Mouse (Mus musculus) CH12.LX (cell line): ENCODE measurements around the gene Ptprm. TPM values are rescaled to one million over a fixed set of nuclear protein-coding genes. Genes with fewer than 3 reads are reported as not detected.
A peak's percentile ranks its signal among the peaks of the same experiment; 100 is the strongest.

Source experiments
- DNase-seq: peaks from one replicate; pipeline ENCODE4 v3.0.0-alpha.2; 2013; ENCODE audit errors: extremely low read depth
- H3K27ac ChIP-seq: 2 replicates; pipeline ENCODE4 v1.5.1; 2012; ENCODE audit warnings: low read depth, mild to moderate bottlenecking, control low read depth, moderate library complexity; ENCODE audit not compliant: insufficient read depth
- H3K27me3 ChIP-seq: replicated peaks from 2 replicates; pipeline ENCODE3; 2012; ENCODE audit warnings: inconsistent platforms
- H3K36me3 ChIP-seq, 2 experiments: replicated peaks in 1 of 2; 2 replicates each; pipeline versions ENCODE3 to v1.6.1; 2012; ENCODE audit warnings: inconsistent platforms in 1 of 2, low read length in 1 of 2, mild to moderate bottlenecking in 1 of 2, mixed read lengths in 1 of 2, moderate library complexity in 1 of 2; ENCODE audit not compliant: control insufficient read depth in 1 of 2, insufficient read depth in 1 of 2
- H3K4me1 ChIP-seq, 2 experiments: 2 replicates each; pipeline ENCODE4 v1.6.1; 2012; ENCODE audit warnings: inconsistent platforms in 1 of 2, moderate library complexity in 1 of 2; ENCODE audit not compliant: insufficient read depth in 2 of 2, control insufficient read depth in 1 of 2
- H3K4me2 ChIP-seq: 2 replicates; pipeline ENCODE4 v1.6.1; 2012; ENCODE audit warnings: low read depth, mild to moderate bottlenecking, control low read depth; ENCODE audit not compliant: poor library complexity, insufficient read depth, severe bottlenecking
- H3K4me3 ChIP-seq, 3 experiments: fragments of 150-350 bp in 1 of 3; sonication (generic) in 1 of 3; replicated peaks in 1 of 3; 2 replicates each; pipeline versions ENCODE3 to v1.5.1; 2011 to 2012; ENCODE audit warnings: low read depth in 2 of 3, low read length in 2 of 3, mild to moderate bottlenecking in 2 of 3, moderate library complexity in 2 of 3, control low read depth in 1 of 3, improper control_type of control experiment in 1 of 3, inconsistent platforms in 1 of 3, mixed read lengths in 1 of 3; ENCODE audit not compliant: poor library complexity in 1 of 3
- H3K79me2 ChIP-seq: replicated peaks from 2 replicates; pipeline ENCODE4 v1.6.1; 2012; ENCODE audit warnings: mild to moderate bottlenecking, moderate library complexity; ENCODE audit not compliant: control insufficient read depth, poor library complexity, insufficient read depth, severe bottlenecking; ENCODE audit errors: extremely low read depth
- H3K9ac ChIP-seq: 2 replicates; pipeline ENCODE4 v1.6.1; 2012; ENCODE audit warnings: low read depth, mild to moderate bottlenecking, control low read depth, moderate library complexity; ENCODE audit not compliant: insufficient read depth
- H3K9me3 ChIP-seq: replicated peaks from 2 replicates; pipeline ENCODE3; 2012; ENCODE audit warnings: low read length, inconsistent platforms, mixed read lengths
- CHD1 ChIP-seq: IDR thresholded peaks from 2 replicates; pipeline ENCODE4 v1.6.1; 2012; ENCODE audit warnings: low read depth, low read length, improper control_type of control experiment, inconsistent platforms
- ELF1 ChIP-seq: IDR thresholded peaks from 2 replicates; pipeline ENCODE4 v1.6.1; 2014; ENCODE audit warnings: low read depth, mild to moderate bottlenecking, inconsistent platforms, low read length, improper control_type of control experiment
- ETS1 ChIP-seq: conservative IDR thresholded peaks from 2 replicates; pipeline ENCODE4 v1.6.1; 2012; ENCODE audit warnings: low read depth, mild to moderate bottlenecking, inconsistent platforms, low read length, improper control_type of control experiment, moderate library complexity
- GABPA ChIP-seq: IDR thresholded peaks from 2 replicates; pipeline ENCODE4 v1.6.1; 2012; ENCODE audit warnings: low read depth, low read length, improper control_type of control experiment, inconsistent platforms; ENCODE audit not compliant: insufficient replicate concordance
- KAT2A ChIP-seq: IDR thresholded peaks from 2 replicates; pipeline ENCODE4 v1.6.1; 2012; ENCODE audit warnings: low read length, improper control_type of control experiment, inconsistent platforms; ENCODE audit not compliant: insufficient replicate concordance
- MAZ ChIP-seq: IDR thresholded peaks from 2 replicates; pipeline ENCODE4 v1.6.1; 2012; ENCODE audit warnings: low read depth, mild to moderate bottlenecking, inconsistent platforms, low read length, improper control_type of control experiment, moderate library complexity
- MEF2A ChIP-seq: IDR thresholded peaks from 2 replicates; pipeline ENCODE4 v1.6.1; 2014; ENCODE audit warnings: low read depth, mild to moderate bottlenecking, inconsistent platforms, low read length, improper control_type of control experiment, borderline replicate concordance
- MXI1 ChIP-seq: IDR thresholded peaks from 2 replicates; pipeline ENCODE4 v1.6.1; 2011; ENCODE audit warnings: mild to moderate bottlenecking, low read depth, low read length, improper control_type of control experiment
- POLR2AphosphoS2 ChIP-seq: IDR thresholded peaks from 2 replicates; pipeline ENCODE4 v1.6.1; 2011; ENCODE audit warnings: low read depth, low read length, improper control_type of control experiment
- RAD21 ChIP-seq: IDR thresholded peaks from 2 replicates; pipeline ENCODE4 v1.6.1; 2011; ENCODE audit warnings: low read depth, mild to moderate bottlenecking, low read length, improper control_type of control experiment, moderate library complexity
- SIN3A ChIP-seq: IDR thresholded peaks from 2 replicates; pipeline ENCODE4 v1.6.1; 2012; ENCODE audit warnings: low read length, improper control_type of control experiment, inconsistent platforms
- UBTF ChIP-seq: IDR thresholded peaks from 2 replicates; pipeline ENCODE4 v1.6.1; 2012; ENCODE audit warnings: low read depth, mild to moderate bottlenecking, inconsistent platforms, low read length, improper control_type of control experiment, moderate library complexity
- USF2 ChIP-seq: conservative IDR thresholded peaks from 2 replicates; pipeline ENCODE4 v1.6.1; 2011; ENCODE audit warnings: low read depth, low read length, improper control_type of control experiment
- ZC3H11A ChIP-seq: IDR thresholded peaks from 2 replicates; pipeline ENCODE4 v1.6.1; 2012; ENCODE audit warnings: low read depth, mild to moderate bottlenecking, inconsistent platforms, low read length, improper control_type of control experiment
- ZMIZ1 ChIP-seq: IDR thresholded peaks from 2 replicates; pipeline ENCODE4 v1.6.1; 2012; ENCODE audit warnings: low read depth, mild to moderate bottlenecking, inconsistent platforms, low read length, improper control_type of control experiment
- ZNF384 ChIP-seq: IDR thresholded peaks from 2 replicates; pipeline ENCODE4 v1.6.1; 2012; ENCODE audit warnings: low read depth, low read length, improper control_type of control experiment, inconsistent platforms
- dilution Hi-C: fragments of 300-500 bp; cut with MboI; formaldehyde crosslinking; loops from 2 replicates; pipeline ENCODE4 v1.14.3; 2020; ENCODE audit warnings: low sequenced_read_pairs; ENCODE audit not compliant: extremely low pct_unique_long_range_greater_than_20kb, extremely low pct_ligation_motif_present
- in situ Hi-C: fragments of 300-500 bp; cut with MboI; formaldehyde crosslinking; loops from 3 replicates; pipeline ENCODE4 v1.14.3; 2019; ENCODE audit warnings: low sequenced_read_pairs, low pct_ligation_motif_present, low pct_unique_long_range_greater_than_20kb, mixed read lengths
- polyA plus RNA-seq: library from polyadenylated mRNA; unstranded; fragments of >175 nt; gene quantifications from 2 replicates; pipeline ENCODE4 v1.2.1, GENCODE M21; 2012; ENCODE audit warnings: low read depth; ENCODE audit not compliant: insufficient read length
- total RNA-seq, 2 experiments: library from RNA; depleted of rRNA; stranded (reverse); fragments of 300-350 nt in 1 of 2; fragments of >200 nt in 1 of 2; gene quantifications; 2 replicates each; pipeline ENCODE4 v1.2.3; 2012 to 2014

The Ptprm gene
- total and polyA plus RNA-seq, 3 experiments, result not detected

DNA sequence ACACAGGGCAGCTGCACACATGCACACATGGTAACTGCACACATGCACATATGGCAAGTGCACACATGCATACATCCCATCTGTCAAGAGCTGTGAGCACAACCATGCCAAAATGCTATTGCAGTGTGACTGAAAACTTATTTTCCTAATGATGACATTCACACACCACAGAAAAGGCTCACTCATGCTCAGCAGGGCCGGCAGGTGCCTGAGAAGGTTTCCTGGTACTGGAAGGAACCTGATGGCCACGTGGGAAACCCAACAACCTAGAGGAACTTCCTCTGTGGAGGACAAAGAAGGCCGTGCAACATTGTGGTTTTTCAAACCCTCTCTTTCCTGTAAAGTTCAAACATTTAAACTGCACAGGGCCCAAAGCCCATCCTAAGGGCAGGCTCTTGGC is 241.6 kb downstream of the Ptprm start:
- Histone ChIP-seq H3K27me3 (no peaks in the 10 kb centered on the region), H3K4me2 (no peak overlapping the region), H3K9ac (no peak overlapping the region), H3K9me3 (peaks cover 71% of the 10 kb centered on the region), H3K27ac (no peak overlapping the region), H3K4me1 (no peaks in the 10 kb centered on the region; a peak in 1 of 4 replicates)
- DNase-seq, result no peak
- TF ChIP-seq CHD1, result no peak
- TF ChIP-seq MAZ, result no peak
- no peak for TF ChIP-seq RAD21
- TF ChIP-seq ZNF384, result no peak
- TF ChIP-seq ZC3H11A, result no peak
- TF ChIP-seq KAT2A, result no peak
- no peak for TF ChIP-seq GABPA
- TF ChIP-seq SIN3A, result no peak
- no peak for TF ChIP-seq POLR2AphosphoS2
- no peak for TF ChIP-seq UBTF
- TF ChIP-seq MEF2A, result no peak
- TF ChIP-seq ETS1, result no peak
- no peak for TF ChIP-seq USF2
- TF ChIP-seq, all 38 proteins: peak for 0
- H3K36me3 ChIP-seq, result no peaks in the 10 kb centered on the region
- peak overlapping the region in 1 of 3 experiments; percentile 22 for H3K4me3 ChIP-seq
- in situ Hi-C loops, result no loop called here
- no peaks in the 10 kb centered on the region for H3K79me2 ChIP-seq
- dilution Hi-C loops, result no loop called here

DNA sequence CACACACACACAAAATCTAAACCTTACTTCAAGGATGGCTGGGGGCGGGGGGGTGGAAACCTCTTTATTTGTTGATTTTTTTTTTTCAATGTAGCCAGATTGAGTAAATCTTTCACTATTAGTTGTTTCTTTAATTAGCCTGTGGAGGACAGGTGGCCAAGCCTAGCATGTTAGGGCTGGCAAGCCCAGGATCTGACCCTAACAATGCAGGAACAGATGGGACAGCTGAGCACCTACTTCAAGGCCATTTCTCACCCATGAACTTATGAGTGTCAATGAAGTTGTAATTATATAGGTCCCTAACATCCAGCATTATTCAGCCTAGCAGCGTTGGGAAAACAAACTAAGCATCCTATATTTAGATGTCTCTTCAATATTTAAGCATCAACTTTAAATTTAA is 248.1 kb downstream of the Ptprm start:
- no peak overlapping the region for H3K27ac ChIP-seq
- dilution Hi-C loops, result no loop called here

DNA sequence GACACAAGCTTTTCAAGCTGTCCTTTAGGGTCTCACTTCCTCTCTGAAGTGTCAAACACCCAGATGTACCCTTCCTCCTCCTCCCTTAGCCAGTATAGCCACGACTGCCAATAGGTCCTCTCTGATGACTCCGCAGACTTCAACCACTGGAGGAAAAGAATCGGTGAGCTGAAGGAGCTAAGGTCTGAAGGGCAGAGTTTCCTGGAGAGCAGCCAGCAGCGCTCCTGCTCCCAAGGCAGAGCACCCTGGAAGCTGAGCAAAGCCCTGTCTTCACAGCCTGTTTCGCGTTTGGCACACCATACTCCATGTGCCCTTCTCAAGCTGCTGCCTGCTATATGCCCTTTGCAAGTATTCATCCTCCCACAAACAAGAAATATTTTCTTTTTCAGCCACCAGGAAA is 252.2 kb downstream of the Ptprm start:
- no peaks in the 10 kb centered on the region for H3K27me3 ChIP-seq
- dilution Hi-C loops (no loop called here), in situ Hi-C loops (no loop called here)
- H3K9me3 ChIP-seq, result peaks cover 77% of the 10 kb centered on the region
- no peak overlapping the region for H3K27ac ChIP-seq
- H3K4me1 ChIP-seq, result no peaks in the 10 kb centered on the region
- H3K9ac ChIP-seq, result no peak overlapping the region
- H3K4me2 ChIP-seq, result no peak overlapping the region
- H3K4me3 ChIP-seq, result no peak overlapping the region
- DNase-seq, result no peak
- no peaks in the 10 kb centered on the region for H3K36me3 ChIP-seq
- no peaks in the 10 kb centered on the region for H3K79me2 ChIP-seq
- TF ChIP-seq USF2 (no peak), ELF1 (no peak)

More for the DNA sequence above, 248.1 kb downstream of the Ptprm start:
- Histone ChIP-seq H3K9me3 (peaks cover 62% of the 10 kb centered on the region), H3K4me3 (no peak overlapping the region), H3K27me3 (no peaks in the 10 kb centered on the region), H3K4me2 (no peak overlapping the region), H3K4me1 (no peaks in the 10 kb centered on the region), H3K36me3 (no peaks in the 10 kb centered on the region), H3K9ac (no peak overlapping the region), H3K79me2 (no peaks in the 10 kb centered on the region)
- in situ Hi-C loops, result no loop called here
- TF ChIP-seq ZMIZ1, result no peak
- no peak for TF ChIP-seq MXI1
- no peak for DNase-seq
